Mouse (Mus musculus) midbrain, embryonic 15.5 days (tissue): ENCODE measurements at regions not wholly inside any gene's neighbourhood (a gene's known extent, or its start where the extent isn't known, plus 50 kb on each side); places are given as distances from the start of the nearest gene placed in this dataset.

Experiments used
- ATAC-seq: fragments of 200-750 bp; cut with Nextera tagmentation; replicated peaks from 2 replicates; pipeline ENCODE4 v1.8.0; 2017; ENCODE audit warnings: moderate TSS enrichment
- H3K27ac ChIP-seq: fragments of 300-500 bp; sonication (generic); 2 replicates; pipeline ENCODE4 v1.5.1; 2015; ENCODE audit warnings: mild to moderate bottlenecking, inconsistent platforms
- H3K27me3 ChIP-seq: fragments of 300-500 bp; sonication (generic); replicated peaks from 2 replicates; pipeline ENCODE4 v1.6.1; 2015; ENCODE audit warnings: inconsistent platforms
- H3K36me3 ChIP-seq: fragments of 300-500 bp; sonication (generic); replicated peaks from 2 replicates; pipeline ENCODE4 v1.6.1; 2015; ENCODE audit warnings: inconsistent platforms
- H3K4me1 ChIP-seq: fragments of 300-500 bp; sonication (generic); 2 replicates; pipeline ENCODE4 v1.6.1; 2015; ENCODE audit warnings: inconsistent platforms
- H3K4me2 ChIP-seq: fragments of 300-500 bp; sonication (generic); 2 replicates; pipeline ENCODE4 v1.6.1; 2015; ENCODE audit warnings: inconsistent platforms, mild to moderate bottlenecking, moderate library complexity
- H3K4me3 ChIP-seq: fragments of 300-500 bp; sonication (generic); 2 replicates; pipeline ENCODE4 v1.5.1; 2015; ENCODE audit warnings: mild to moderate bottlenecking, inconsistent platforms
- H3K9ac ChIP-seq: fragments of 300-500 bp; sonication (generic); 2 replicates; pipeline ENCODE4 v1.6.1; 2015; ENCODE audit warnings: mild to moderate bottlenecking, inconsistent platforms
- H3K9me3 ChIP-seq: fragments of 300-500 bp; sonication (generic); 2 replicates; pipeline ENCODE4 v1.6.1; 2016; ENCODE audit warnings: inconsistent platforms
- WGBS: fragments of 180-500 bp; shearing (Covaris S2); methylation state at CpG from one replicate; pipeline ENCODE4 v1.1.7; 2015; ENCODE audit warnings: mixed read lengths; 5-methylcytosine and 5-hydroxymethylcytosine counted together

GRCm38 (mm10) chr10:9030486-9030885 is 144.6 kb upstream of the Sash1 start:
- WGBS, result 94% methylated on average over 6 of the region's 6 CpGs
- no peak for ATAC-seq
- Histone ChIP-seq H3K27me3 (no peaks in the 10 kb centered on the region), H3K9ac (no peak overlapping the region), H3K36me3 (no peaks in the 10 kb centered on the region), H3K4me2 (no peak overlapping the region), H3K4me3 (no peak overlapping the region), H3K9me3 (no peaks in the 10 kb centered on the region), H3K27ac (no peak overlapping the region), H3K4me1 (no peaks in the 10 kb centered on the region)

- Histone ChIP-seq H3K27ac (no peak overlapping the region), H3K9me3 (no peaks in the 10 kb centered on the region), H3K4me3 (no peak overlapping the region), H3K27me3 (no peaks in the 10 kb centered on the region), H3K36me3 (no peaks in the 10 kb centered on the region), H3K9ac (no peak overlapping the region), H3K4me2 (no peak overlapping the region), H3K4me1 (no peaks in the 10 kb centered on the region)
- ATAC-seq, result no peak
- WGBS, result 90% methylated on average over 6 of the region's 6 CpGs
Observed at GRCm38 (mm10) chr10:9029506-9029905, 143.6 kb upstream of the Sash1 start.

GRCm38 (mm10) chr10:9027070-9027807 is 141.4 kb upstream of the Sash1 start:
- H3K4me2 ChIP-seq, result no peak overlapping the region
- H3K9ac ChIP-seq, result no peak overlapping the region
- H3K9me3 ChIP-seq, result no peaks in the 10 kb centered on the region
- no peak overlapping the region for H3K4me3 ChIP-seq
- H3K27me3 ChIP-seq, result no peaks in the 10 kb centered on the region
- H3K4me1 ChIP-seq, result no peaks in the 10 kb centered on the region
- H3K27ac ChIP-seq, result no peak overlapping the region
- H3K36me3 ChIP-seq, result no peaks in the 10 kb centered on the region
- ATAC-seq, result no peak
- WGBS, result 87% methylated on average over 12 of the region's 12 CpGs

- H3K4me3 ChIP-seq, result no peak overlapping the region
- no peak for ATAC-seq
- no peak overlapping the region for H3K9ac ChIP-seq
- whole genome bisulfite sequencing, result 80% methylated on average over 11 of the region's 11 CpGs
- no peaks in the 10 kb centered on the region for H3K36me3 ChIP-seq
- H3K27ac ChIP-seq, result no peak overlapping the region
- H3K9me3 ChIP-seq, result no peaks in the 10 kb centered on the region
- no peaks in the 10 kb centered on the region for H3K4me1 ChIP-seq
- H3K4me2 ChIP-seq, result no peak overlapping the region
- no peaks in the 10 kb centered on the region for H3K27me3 ChIP-seq
Observed at GRCm38 (mm10) chr10:9014810-9015505, 129.1 kb upstream of the Sash1 start.

GRCm38 (mm10) chr10:9013549-9013925 is 127.7 kb upstream of the Sash1 start:
- 72% methylated on average over 3 of the region's 3 CpGs for WGBS
- no peaks in the 10 kb centered on the region for H3K36me3 ChIP-seq
- no peak overlapping the region for H3K9ac ChIP-seq
- no peaks in the 10 kb centered on the region for H3K4me1 ChIP-seq
- no peaks in the 10 kb centered on the region for H3K27me3 ChIP-seq
- no peak overlapping the region for H3K27ac ChIP-seq
- ATAC-seq, result no peak
- no peaks in the 10 kb centered on the region for H3K9me3 ChIP-seq
- H3K4me2 ChIP-seq, result no peak overlapping the region
- no peak overlapping the region for H3K4me3 ChIP-seq

- Histone ChIP-seq H3K4me3 (no peak overlapping the region), H3K27ac (no peak overlapping the region), H3K36me3 (no peaks in the 10 kb centered on the region), H3K9ac (no peak overlapping the region), H3K27me3 (no peaks in the 10 kb centered on the region), H3K9me3 (no peaks in the 10 kb centered on the region), H3K4me2 (no peak overlapping the region), H3K4me1 (peaks cover 3% of the 10 kb centered on the region; the same call in 1 of the 2 replicates)
- 46% methylated on average over 5 of the region's 5 CpGs for WGBS
- ATAC-seq, result peak; percentile 64; the same call in 1 of the 2 replicates
Observed at GRCm38 (mm10) chr10:9012829-9013548, 127.1 kb upstream of the Sash1 start.

- Histone ChIP-seq H3K36me3 (no peaks in the 10 kb centered on the region), H3K4me3 (no peak overlapping the region), H3K9me3 (no peaks in the 10 kb centered on the region), H3K4me1 (peaks cover 3% of the 10 kb centered on the region; the same call in 1 of the 2 replicates), H3K9ac (no peak overlapping the region), H3K4me2 (no peak overlapping the region), H3K27me3 (no peaks in the 10 kb centered on the region), H3K27ac (no peak overlapping the region)
- no peak for ATAC-seq
- 83% methylated on average over 2 of the region's 2 CpGs for WGBS
Observed at GRCm38 (mm10) chr10:9011906-9012305, 126.0 kb upstream of the Sash1 start.

GRCm38 (mm10) chr10:9010191-9010590 is 124.3 kb upstream of the Sash1 start:
- no peak overlapping the region for H3K9ac ChIP-seq
- H3K4me2 ChIP-seq, result no peak overlapping the region
- H3K9me3 ChIP-seq, result no peaks in the 10 kb centered on the region
- no peak overlapping the region for H3K27ac ChIP-seq
- H3K4me3 ChIP-seq, result no peak overlapping the region
- ATAC-seq, result no peak
- peaks cover 3% of the 10 kb centered on the region; the same call in 1 of the 2 replicates for H3K4me1 ChIP-seq
- H3K36me3 ChIP-seq, result no peaks in the 10 kb centered on the region
- no peaks in the 10 kb centered on the region for H3K27me3 ChIP-seq
- WGBS, result 89% methylated on average over 13 of the region's 13 CpGs

GRCm38 (mm10) chr10:9005140-9005909 is 119.5 kb upstream of the Sash1 start:
- H3K4me3 ChIP-seq, result no peak overlapping the region
- 68% methylated on average over 10 of the region's 10 CpGs for WGBS
- no peak overlapping the region for H3K27ac ChIP-seq
- H3K27me3 ChIP-seq, result no peaks in the 10 kb centered on the region
- no peaks in the 10 kb centered on the region for H3K36me3 ChIP-seq
- no peak for ATAC-seq
- H3K4me2 ChIP-seq, result no peak overlapping the region
- no peaks in the 10 kb centered on the region for H3K9me3 ChIP-seq
- no peak overlapping the region for H3K9ac ChIP-seq
- peaks cover 3% of the 10 kb centered on the region; the same call in 1 of the 2 replicates for H3K4me1 ChIP-seq

- H3K27ac ChIP-seq, result no peak overlapping the region
- ATAC-seq, result no peak
- H3K9me3 ChIP-seq, result no peaks in the 10 kb centered on the region
- no peaks in the 10 kb centered on the region; the same call in 1 of the 2 replicates for H3K4me1 ChIP-seq
- no peaks in the 10 kb centered on the region for H3K27me3 ChIP-seq
- no peak overlapping the region for H3K9ac ChIP-seq
- no peak overlapping the region for H3K4me2 ChIP-seq
- H3K4me3 ChIP-seq, result no peak overlapping the region
- 79% methylated on average over 5 of the region's 5 CpGs for WGBS
- no peaks in the 10 kb centered on the region for H3K36me3 ChIP-seq
Observed at GRCm38 (mm10) chr10:9002261-9002660, 116.4 kb upstream of the Sash1 start.

GRCm38 (mm10) chr10:8998758-8999398 is 113.0 kb upstream of the Sash1 start:
- Histone ChIP-seq H3K27ac (no peak overlapping the region), H3K9me3 (no peaks in the 10 kb centered on the region), H3K36me3 (no peaks in the 10 kb centered on the region), H3K4me1 (no peaks in the 10 kb centered on the region; the same call in 1 of the 2 replicates), H3K27me3 (no peaks in the 10 kb centered on the region), H3K4me3 (no peak overlapping the region), H3K4me2 (no peak overlapping the region), H3K9ac (no peak overlapping the region)
- ATAC-seq, result peak; percentile 33; the same call in 1 of the 2 replicates
- 31% methylated on average over 5 of the region's 5 CpGs for WGBS
